18 mouse cellular contexts compared by ENCODE assay signal in the genomic region with DNA sequence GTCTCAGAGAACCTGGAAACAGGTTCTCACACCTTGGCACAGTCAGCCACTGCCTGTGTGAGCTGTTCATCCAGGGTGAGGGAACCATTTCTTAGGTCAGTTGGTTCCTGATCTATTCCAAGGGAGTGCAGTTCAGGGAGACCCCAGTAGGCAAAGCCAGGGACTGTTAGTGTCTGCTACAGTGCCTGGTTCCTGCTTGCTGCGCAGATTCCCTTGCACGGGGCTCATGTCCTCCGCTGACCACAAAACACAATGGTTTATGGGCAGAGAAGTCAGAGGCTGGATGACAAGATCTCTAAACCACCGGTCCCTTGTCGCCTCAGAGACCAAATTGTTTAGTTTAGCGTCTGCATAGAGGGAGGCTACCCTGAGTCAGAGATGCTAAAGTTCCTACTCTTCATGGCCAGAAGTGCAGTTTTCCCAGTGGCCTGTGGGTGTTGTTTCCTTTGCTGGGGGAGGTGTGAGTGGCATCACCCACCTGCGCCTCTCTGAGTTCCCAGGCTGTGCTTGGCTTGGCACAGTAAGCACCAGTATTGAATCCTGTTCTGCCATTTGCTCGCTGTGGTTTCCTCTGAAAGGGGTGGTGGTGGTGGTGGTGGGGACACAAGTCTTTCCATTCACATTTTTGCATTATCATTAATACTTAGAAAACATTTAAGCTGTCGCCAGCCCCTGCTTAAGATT.
DNase-seq lines count a peak whose midpoint lies in the region; ATAC-seq and TF ChIP-seq lines count a peak whose summit lies in the region.
"Had no signal": no experiment of that assay in that cellular context is flagged by ENCODE, and none has a peak within 500 bp of the region (broad histone marks: within the 10 kb centered on the region; RNA-seq: fewer than 3 reads in every experiment).

No protein-coding gene starts in this region.

- 87% methylated on average over 9 of the region's 9 CpGs for WGBS in forebrain, embryonic 13.5 days
- WGBS in forebrain, embryonic 12.5 days = 89% methylated on average over 9 of the region's 9 CpGs
- WGBS in hindbrain, embryonic 15.5 days = 84% methylated on average over 9 of the region's 9 CpGs
- WGBS in hindbrain, embryonic 10.5 days = 87% methylated on average over 9 of the region's 9 CpGs

- H3K27ac ChIP-seq in forebrain, embryonic 13.5 days = 0 out of 2 replicates have a peak overlapping the region, but pooled peaks have one; percentile 37
- H3K27ac ChIP-seq in forebrain, embryonic 12.5 days = no peak overlapping the region
- H3K27ac ChIP-seq in hindbrain, embryonic 15.5 days (replicated peaks) = peak overlapping the region; percentile 41; the same call in 1 of the 2 replicates
- no peak overlapping the region for H3K27ac ChIP-seq in hindbrain, embryonic 10.5 days
- no peak overlapping the region for H3K27ac ChIP-seq in layer of hippocampus, adult 2 months
- H3K27ac ChIP-seq: liver, embryonic 15.5 days; macrophage had no signal

- H3K36me3 ChIP-seq in forebrain, embryonic 13.5 days (ENCODE audit: poor library complexity, severe bottlenecking) = no peaks in the 10 kb centered on the region
- no peaks in the 10 kb centered on the region for H3K36me3 ChIP-seq in forebrain, embryonic 12.5 days (replicated peaks)
- no peaks in the 10 kb centered on the region for H3K36me3 ChIP-seq in hindbrain, embryonic 15.5 days
- no peaks in the 10 kb centered on the region for H3K36me3 ChIP-seq in hindbrain, embryonic 10.5 days
- H3K36me3 ChIP-seq: embryonic facial prominence, embryonic 12.5 days; heart, embryonic 12.5 days; liver, embryonic 15.5 days; neural tube, embryonic 13.5 days had no signal

- no peak overlapping the region for H3K4me3 ChIP-seq in forebrain, embryonic 13.5 days
- no peak overlapping the region for H3K4me3 ChIP-seq in forebrain, embryonic 12.5 days (replicated peaks)
- H3K4me3 ChIP-seq in hindbrain, embryonic 15.5 days = no peak overlapping the region
- H3K4me3 ChIP-seq in hindbrain, embryonic 10.5 days = no peak overlapping the region
- H3K4me3 ChIP-seq in layer of hippocampus, adult 2 months = no peak overlapping the region
- H3K4me3 ChIP-seq: embryonic facial prominence, embryonic 12.5 days; heart, embryonic 12.5 days; liver, embryonic 15.5 days; neural tube, embryonic 13.5 days had no signal

- no peak overlapping the region for H3K4me2 ChIP-seq in forebrain, embryonic 13.5 days
- no peak overlapping the region for H3K4me2 ChIP-seq in forebrain, embryonic 12.5 days
- no peak overlapping the region for H3K4me2 ChIP-seq in hindbrain, embryonic 15.5 days
- H3K4me2 ChIP-seq: embryonic facial prominence, embryonic 12.5 days; heart, embryonic 12.5 days; liver, embryonic 15.5 days; neural tube, embryonic 13.5 days had no signal

- ATAC-seq in forebrain, embryonic 13.5 days = no peak
- ATAC-seq in forebrain, embryonic 12.5 days (ENCODE audit: low FRiP score) = no peak
- no peak for ATAC-seq in hindbrain, embryonic 15.5 days (ENCODE audit: low FRiP score, low read depth)

- no peak for DNase-seq in hindbrain, embryonic 10.5 days (ENCODE audit: low spot score)
- DNase-seq in thymus, postnatal 14 days = peak; percentile 33
- no peak for DNase-seq in thymus, postnatal 10 days (ENCODE audit: low spot score in 2 of 2)
- no peak for DNase-seq in layer of hippocampus, adult 2 months (ENCODE audit: low spot score in 2 of 2)
- no peak for DNase-seq in cerebellum, adult 9-10 months
- DNase-seq: adrenal gland, postnatal 25 days; cerebellum, postnatal 25 days; gastrocnemius, postnatal 25 days; kidney, adult 9 months; right cerebral cortex, postnatal 25 days had no signal

- H3K27me3 ChIP-seq in forebrain, embryonic 13.5 days = 0 out of 2 replicates have a peak, but pooled peaks cover 3% of the 10 kb centered on the region
- peaks cover 4% of the 10 kb centered on the region; the same call in 1 of the 2 replicates for H3K27me3 ChIP-seq in forebrain, embryonic 12.5 days
- H3K27me3 ChIP-seq in hindbrain, embryonic 15.5 days = no peaks in the 10 kb centered on the region
- H3K27me3 ChIP-seq in hindbrain, embryonic 10.5 days (ENCODE audit: insufficient read depth, poor library complexity, severe bottlenecking) = no peaks in the 10 kb centered on the region
- H3K27me3 ChIP-seq: embryonic facial prominence, embryonic 12.5 days; heart, embryonic 12.5 days; liver, embryonic 15.5 days; neural tube, embryonic 13.5 days had no signal

- H3K9me3 ChIP-seq in forebrain, embryonic 13.5 days (replicated peaks) = no peaks in the 10 kb centered on the region
- no peaks in the 10 kb centered on the region for H3K9me3 ChIP-seq in forebrain, embryonic 12.5 days
- H3K9me3 ChIP-seq in hindbrain, embryonic 15.5 days = no peaks in the 10 kb centered on the region
- H3K9me3 ChIP-seq in hindbrain, embryonic 10.5 days = peaks cover 2% of the 10 kb centered on the region; the same call in 1 of the 2 replicates
- H3K9me3 ChIP-seq: embryonic facial prominence, embryonic 12.5 days; liver, embryonic 15.5 days; neural tube, embryonic 13.5 days had no signal

- no peak for TF ChIP-seq CTCF in layer of hippocampus, adult 2 months (conservative IDR thresholded peaks at IDR 0.05)

- peaks cover 24% of the 10 kb centered on the region for H3K4me1 ChIP-seq in forebrain, embryonic 13.5 days
- peaks cover 15% of the 10 kb centered on the region for H3K4me1 ChIP-seq in forebrain, embryonic 12.5 days
- peaks cover 12% of the 10 kb centered on the region for H3K4me1 ChIP-seq in hindbrain, embryonic 15.5 days (replicated peaks)
- H3K4me1 ChIP-seq in hindbrain, embryonic 10.5 days (replicated peaks) = peaks cover 24% of the 10 kb centered on the region
- H3K4me1 ChIP-seq: liver, embryonic 15.5 days had no signal

- H3K9ac ChIP-seq in forebrain, embryonic 13.5 days = no peak overlapping the region
- H3K9ac ChIP-seq in forebrain, embryonic 12.5 days = no peak overlapping the region
- no peak overlapping the region for H3K9ac ChIP-seq in hindbrain, embryonic 15.5 days
- H3K9ac ChIP-seq: heart, embryonic 12.5 days; liver, embryonic 15.5 days had no signal

Comparison
In these comparisons a context has a peak if more than half of its experiments do, and no peak if none do; other contexts are left out.
1. H3K27ac ChIP-seq: peak in forebrain, embryonic 13.5 days (single experiment) and hindbrain, embryonic 15.5 days (single experiment); none in forebrain, embryonic 12.5 days (single experiment), hindbrain, embryonic 10.5 days (single experiment) and layer of hippocampus, adult 2 months (single experiment).